Mouse (Mus musculus): ENCODE data around the gene Gm9844. TPM values are rescaled to one million over a fixed set of nuclear protein-coding genes. Genes with fewer than 3 reads are reported as not detected.

Gm9844 gene
- total and polyA plus RNA-seq, 3 experiments, result 0.54 to 0.95 TPM; not detected in 1

GRCm38 (mm10) chr7:24886308-24886633 lies 24.3 kb downstream of the Gm9844 start:
- Histone ChIP-seq H3K36me3 (ENCODE audit: control insufficient read depth in 1 of 2, insufficient read depth in 2 of 2, low read length in 2 of 2) (peaks cover 8 to 17% of the 10 kb centered on the region in 2 experiments), H3K4me1 (ENCODE audit: control insufficient read depth in 1 of 2, insufficient read depth in 2 of 2, low read length in 2 of 2) (peaks cover 0 to 20% of the 10 kb centered on the region in 2 experiments; a peak in 2 of 4 replicates), H3K4me3 (ENCODE audit: control insufficient read depth in 1 of 2, insufficient read depth in 1 of 2, low read depth in 2 of 2, low read length in 2 of 2) (peak overlapping the region; percentile 55 to 77), H3K27ac (ENCODE audit: control insufficient read depth, low read depth, low read length) (peak overlapping the region; percentile 52), H3K79me2 (ENCODE audit: control insufficient read depth, insufficient read depth, low read length, poor library complexity) (peaks cover 36% of the 10 kb centered on the region), H3K9ac (ENCODE audit: control insufficient read depth, low read depth, low read length, poor library complexity, severe bottlenecking) (peak overlapping the region; percentile 93), H3K27me3 (ENCODE audit: control insufficient read depth in 1 of 2, insufficient read depth in 2 of 2, low read length in 2 of 2) (no peaks in the 10 kb centered on the region), H3K9me3 (replicated peaks; ENCODE audit: insufficient read depth, low read length) (no peaks in the 10 kb centered on the region)
- DNase-seq (ENCODE audit: low read depth, low spot score), result peak; percentile 56
- no peak for TF ChIP-seq TCF12 (IDR thresholded peaks at IDR 0.05; ENCODE audit: low read depth, low read length)
- no peak for TF ChIP-seq TBP (IDR thresholded peaks at IDR 0.05; ENCODE audit: low read depth, low read length)
- no peak for TF ChIP-seq MAX (IDR thresholded peaks at IDR 0.05; ENCODE audit: low read length)
- TF ChIP-seq MAZ (IDR thresholded peaks at IDR 0.05; ENCODE audit: low read depth, low read length), result no peak
- TF ChIP-seq MYC (IDR thresholded peaks at IDR 0.05; ENCODE audit: low read depth, low read length), result no peak
- TF ChIP-seq MYB (IDR thresholded peaks at IDR 0.05; ENCODE audit: low read depth, low read length), result no peak
- no peak for TF ChIP-seq MEF2A (IDR thresholded peaks at IDR 0.05; ENCODE audit: extremely low read depth, insufficient replicate concordance, low read depth, low read length, poor library complexity, severe bottlenecking)
- TF ChIP-seq POLR2A (IDR thresholded peaks at IDR 0.05; ENCODE audit: control insufficient read depth in 1 of 2, insufficient read depth in 1 of 2, low read depth in 1 of 2, low read length in 2 of 2, poor library complexity in 1 of 2), result no peak; a peak in 1 of 4 replicates
- no peak for TF ChIP-seq ELF1 (IDR thresholded peaks at IDR 0.05; ENCODE audit: low read depth, low read length)
- no peak for TF ChIP-seq USF1 (IDR thresholded peaks at IDR 0.05; ENCODE audit: low read depth, low read length)
- no peak for TF ChIP-seq POLR2AphosphoS5 (IDR thresholded peaks at IDR 0.05; ENCODE audit: borderline replicate concordance, low read depth, low read length)
- TF ChIP-seq CTCF (IDR thresholded peaks at IDR 0.05 in 2 of 3, conservative IDR thresholded peaks at IDR 0.05 in 1 of 3; ENCODE audit: control insufficient read depth in 1 of 3, insufficient read depth in 1 of 3, low read depth in 2 of 3, low read length in 3 of 3, poor library complexity in 1 of 3, severe bottlenecking in 1 of 3), result no peak
- no peak for TF ChIP-seq GATA1 (IDR thresholded peaks at IDR 0.05; ENCODE audit: low read depth, low read length)
- no peak for TF ChIP-seq ZKSCAN1 (IDR thresholded peaks at IDR 0.05; ENCODE audit: low read depth, low read length)

GRCm38 (mm10) chr7:24887096-24887495 lies 25.1 kb downstream of the Gm9844 start:
- Histone ChIP-seq H3K9me3 (replicated peaks; ENCODE audit: insufficient read depth, low read length) (no peaks in the 10 kb centered on the region), H3K4me3 (ENCODE audit: control insufficient read depth in 1 of 2, insufficient read depth in 1 of 2, low read depth in 2 of 2, low read length in 2 of 2) (peak overlapping the region; percentile 55 to 77)
- TF ChIP-seq JUND (IDR thresholded peaks at IDR 0.05; ENCODE audit: low read depth, low read length) (no peak), POLR2AphosphoS2 (IDR thresholded peaks at IDR 0.05; ENCODE audit: low read length) (no peak), BHLHE40 (IDR thresholded peaks at IDR 0.05; ENCODE audit: borderline replicate concordance, low read depth, low read length) (no peak)

More at GRCm38 (mm10) chr7:24887096-24887495, 25.1 kb downstream of the Gm9844 start:
- no peaks in the 10 kb centered on the region for H3K27me3 ChIP-seq (ENCODE audit: control insufficient read depth in 1 of 2, insufficient read depth in 2 of 2, low read length in 2 of 2)
- H3K27ac ChIP-seq (ENCODE audit: control insufficient read depth, low read depth, low read length), result peak overlapping the region; percentile 52
- H3K79me2 ChIP-seq (ENCODE audit: control insufficient read depth, insufficient read depth, low read length, poor library complexity), result peaks cover 36% of the 10 kb centered on the region
- peaks cover 8 to 17% of the 10 kb centered on the region in 2 experiments for H3K36me3 ChIP-seq (ENCODE audit: control insufficient read depth in 1 of 2, insufficient read depth in 2 of 2, low read length in 2 of 2)
- peak; percentile 23 for DNase-seq (ENCODE audit: low read depth, low spot score)
- H3K9ac ChIP-seq (ENCODE audit: control insufficient read depth, low read depth, low read length, poor library complexity, severe bottlenecking), result peak overlapping the region; percentile 93
- peaks cover 0 to 20% of the 10 kb centered on the region in 2 experiments; a peak in 2 of 4 replicates for H3K4me1 ChIP-seq (ENCODE audit: control insufficient read depth in 1 of 2, insufficient read depth in 2 of 2, low read length in 2 of 2)
